16 mouse cellular contexts compared by ENCODE assay signal in the genomic region with DNA sequence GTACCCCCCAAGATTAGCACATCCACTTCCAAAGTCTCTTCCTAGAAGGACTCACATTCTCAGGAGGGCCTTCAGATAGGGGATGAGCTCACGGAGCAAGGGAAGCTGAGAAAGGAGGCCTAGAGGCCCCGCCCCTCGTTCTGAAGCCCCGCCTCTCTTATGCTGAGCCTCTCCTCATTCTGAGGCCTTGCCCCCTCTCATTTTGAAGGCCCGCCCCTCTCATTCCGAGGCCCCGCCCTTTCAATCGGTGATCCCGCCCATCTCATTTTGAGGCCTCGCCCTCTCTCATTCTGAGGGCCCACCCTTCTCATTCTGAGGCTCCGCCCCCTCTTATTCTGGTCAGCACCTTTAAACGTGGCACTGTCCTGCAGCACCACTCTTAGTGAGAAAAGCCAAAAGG.
DNase-seq lines count a peak whose midpoint lies in the region; ATAC-seq lines count a peak whose summit lies in the region.
"Had no signal": no experiment of that assay in that cellular context is flagged by ENCODE, and none has a peak within 500 bp of the region (broad histone marks: within the 10 kb centered on the region; RNA-seq: fewer than 3 reads in every experiment).

No protein-coding gene starts in this region.

- H3K4me2 ChIP-seq in forebrain, embryonic 12.5 days: no peak overlapping the region
- no peak overlapping the region for H3K4me2 ChIP-seq in forebrain, embryonic 15.5 days (replicated peaks)
- H3K4me2 ChIP-seq: forebrain, embryonic 13.5 days; heart, embryonic 15.5 days; hindbrain, embryonic 15.5 days; midbrain, embryonic 11.5 days had no signal

- ATAC-seq in forebrain, embryonic 12.5 days (ENCODE audit: low FRiP score): no peak
- ATAC-seq in forebrain, embryonic 15.5 days (replicated peaks): no peak
- peak; percentile 28; the same call in 1 of the 2 replicates for ATAC-seq in granulocyte monocyte progenitor cell, adult 5-6 weeks (replicated peaks; ENCODE audit: poor library complexity, severe bottlenecking)
- ATAC-seq: forebrain, embryonic 13.5 days had no signal

- H3K4me3 ChIP-seq in forebrain, embryonic 12.5 days (replicated peaks): no peak overlapping the region
- no peak overlapping the region for H3K4me3 ChIP-seq in forebrain, embryonic 15.5 days
- H3K4me3 ChIP-seq: forebrain, embryonic 13.5 days; heart, embryonic 15.5 days; hindbrain, embryonic 15.5 days had no signal

- WGBS in forebrain, embryonic 12.5 days: 24% methylated on average over 12 of the region's 12 CpGs
- 35% methylated on average over 12 of the region's 12 CpGs for WGBS in forebrain, embryonic 15.5 days

- peak; percentile 42 for DNase-seq in thymus, postnatal 4 days
- DNase-seq in thymus, postnatal 0 days (ENCODE audit: low spot score): no peak
- DNase-seq in testis, postnatal 14 days (ENCODE audit: low spot score): peak; percentile 47
- no peak for DNase-seq in thymus, postnatal 36 days
- no peak for DNase-seq in right cerebral cortex, postnatal 14 days
- DNase-seq: cerebellum, adult 9-10 months; gastrocnemius, postnatal 36 days; spleen, adult 18-20 months; thymus, postnatal 25 days had no signal

- H3K4me1 ChIP-seq in forebrain, embryonic 12.5 days: peaks cover 27% of the 10 kb centered on the region
- H3K4me1 ChIP-seq in forebrain, embryonic 15.5 days: peaks cover 11% of the 10 kb centered on the region

- no peaks in the 10 kb centered on the region for H3K9me3 ChIP-seq in forebrain, embryonic 12.5 days
- no peaks in the 10 kb centered on the region for H3K9me3 ChIP-seq in forebrain, embryonic 15.5 days
- H3K9me3 ChIP-seq: forebrain, embryonic 13.5 days; heart, embryonic 15.5 days; hindbrain, embryonic 15.5 days had no signal

- no peak overlapping the region for H3K9ac ChIP-seq in forebrain, embryonic 12.5 days
- no peak overlapping the region for H3K9ac ChIP-seq in forebrain, embryonic 15.5 days (replicated peaks)
- H3K9ac ChIP-seq: forebrain, embryonic 13.5 days; heart, embryonic 15.5 days; hindbrain, embryonic 15.5 days had no signal

- 0 out of 2 replicates have a peak overlapping the region, but pooled peaks have one; percentile 69 for H3K27ac ChIP-seq in forebrain, embryonic 12.5 days
- no peak overlapping the region for H3K27ac ChIP-seq in forebrain, embryonic 15.5 days (replicated peaks)
- H3K27ac ChIP-seq: forebrain, embryonic 13.5 days; heart, embryonic 15.5 days had no signal

- peaks cover 43% of the 10 kb centered on the region for H3K36me3 ChIP-seq in forebrain, embryonic 12.5 days (replicated peaks)
- peaks cover 33% of the 10 kb centered on the region for H3K36me3 ChIP-seq in forebrain, embryonic 15.5 days

- H3K27me3 ChIP-seq in forebrain, embryonic 12.5 days: no peaks in the 10 kb centered on the region
- no peaks in the 10 kb centered on the region for H3K27me3 ChIP-seq in forebrain, embryonic 15.5 days
- H3K27me3 ChIP-seq: forebrain, embryonic 13.5 days; heart, embryonic 15.5 days; hindbrain, embryonic 15.5 days had no signal

Comparison
In these comparisons a context has a peak if more than half of its experiments do, and no peak if none do; other contexts are left out.
1. DNase-seq: peak in thymus, postnatal 4 days (single experiment) and testis, postnatal 14 days (single experiment); none in thymus, postnatal 0 days (single experiment), thymus, postnatal 36 days (0 of 2) and right cerebral cortex, postnatal 14 days (single experiment).